ENCODE assay signal across 8 mouse cellular contexts in genomic region chr9:65435671-65436301, GRCm38 (mm10). TPM values are rescaled to one million over a fixed set of nuclear protein-coding genes. Genes with fewer than 3 reads are reported as not detected.
A peak's percentile ranks its signal among the peaks of the same experiment; 100 is the strongest.
DNase-seq lines count a peak whose midpoint lies in the region; ATAC-seq and TF ChIP-seq lines count a peak whose summit lies in the region.

Gene Mtfmt (plus strand): TSS chr9:65435782.

- WGBS in bone marrow, adult 2 months = under 1% methylated on average over 54 of the region's 54 CpGs
- WGBS in embryonic facial prominence, embryonic 15.5 days = under 1% methylated on average over 54 of the region's 54 CpGs
- under 1% methylated on average over 54 of the region's 54 CpGs for WGBS in kidney, embryonic 14.5 days
- WGBS in limb, embryonic 15.5 days = under 1% methylated on average over 49 of the region's 54 CpGs

- peak; percentile 93 for DNase-seq in 416B (ENCODE audit: low read depth)
- DNase-seq in heart, adult 9 months (ENCODE audit: low spot score in 2 of 2) = peak; percentile 87 to 92
- peak; percentile 78 to 88 for DNase-seq in monocyte, adult 2 months (ENCODE audit: low read depth in 1 of 2, low spot score in 2 of 2)
- peak; percentile 94 to 96 for DNase-seq in spleen, postnatal 36 days (ENCODE audit: low spot score in 2 of 2)

- peak; percentile 91 for TF ChIP-seq POLR2A in bone marrow, adult 2 months (IDR thresholded peaks at IDR 0.05; ENCODE audit: borderline replicate concordance, control insufficient read depth, low read depth, low read length)

- TF ChIP-seq CTCF in bone marrow, adult 2 months (IDR thresholded peaks at IDR 0.05; ENCODE audit: control insufficient read depth, insufficient read depth, low read length) = no peak

- peak within 1 kb of the TSS; percentile 87 for H3K9ac ChIP-seq in embryonic facial prominence, embryonic 15.5 days
- peak within 1 kb of the TSS; percentile 81 for H3K9ac ChIP-seq in kidney, embryonic 14.5 days (ENCODE audit: low read depth, low read length)
- peak within 1 kb of the TSS; percentile 85 for H3K9ac ChIP-seq in limb, embryonic 15.5 days

- H3K4me2 ChIP-seq in embryonic facial prominence, embryonic 15.5 days (replicated peaks) = peak within 1 kb of the TSS; percentile 66
- H3K4me2 ChIP-seq in kidney, embryonic 14.5 days (replicated peaks; ENCODE audit: low read depth, low read length) = peak within 1 kb of the TSS; percentile 66
- peak within 1 kb of the TSS; percentile 62 for H3K4me2 ChIP-seq in limb, embryonic 15.5 days

- H3K4me1 ChIP-seq in bone marrow, adult 2 months (ENCODE audit: control insufficient read depth, insufficient read depth, low read length) = peaks cover 1% of the 10 kb centered on the region; the same call in 1 of the 2 replicates
- H3K4me1 ChIP-seq in embryonic facial prominence, embryonic 15.5 days = peaks cover 6% of the 10 kb centered on the region; the same call in 1 of the 2 replicates
- peaks cover 6% of the 10 kb centered on the region for H3K4me1 ChIP-seq in kidney, embryonic 14.5 days (ENCODE audit: control insufficient read depth, insufficient read depth, low read length)
- H3K4me1 ChIP-seq in limb, embryonic 15.5 days = peaks cover 7% of the 10 kb centered on the region

- H3K27ac ChIP-seq in bone marrow, adult 2 months (ENCODE audit: control insufficient read depth, insufficient read depth, low read depth, low read length, poor library complexity) = 0 out of 2 replicates have a peak within 1 kb of the TSS, but pooled peaks have one; percentile 47
- peak within 1 kb of the TSS; percentile 30; the same call in 1 of the 2 replicates for H3K27ac ChIP-seq in embryonic facial prominence, embryonic 15.5 days (replicated peaks)
- 0 out of 2 replicates have a peak within 1 kb of the TSS, but pooled peaks have one; percentile 42 for H3K27ac ChIP-seq in kidney, embryonic 14.5 days (ENCODE audit: low read depth, low read length)
- peak within 1 kb of the TSS; percentile 47; the same call in 1 of the 2 replicates for H3K27ac ChIP-seq in limb, embryonic 15.5 days

- H3K36me3 ChIP-seq in embryonic facial prominence, embryonic 15.5 days = peaks cover 15% of the 10 kb centered on the region; the same call in 1 of the 2 replicates
- H3K36me3 ChIP-seq in kidney, embryonic 14.5 days (ENCODE audit: control insufficient read depth, insufficient read depth, low read length) = peaks cover 11% of the 10 kb centered on the region
- H3K36me3 ChIP-seq in limb, embryonic 15.5 days = peaks cover 18% of the 10 kb centered on the region

- H3K4me3 ChIP-seq in bone marrow, adult 2 months (replicated peaks; ENCODE audit: control insufficient read depth, low read depth, low read length) = peak within 1 kb of the TSS; percentile 99
- H3K4me3 ChIP-seq in embryonic facial prominence, embryonic 15.5 days (replicated peaks) = peak within 1 kb of the TSS; percentile 100
- H3K4me3 ChIP-seq in kidney, embryonic 14.5 days (ENCODE audit: low read length) = peak within 1 kb of the TSS; percentile 94
- H3K4me3 ChIP-seq in limb, embryonic 15.5 days = peak within 1 kb of the TSS; percentile 99

- ATAC-seq in embryonic facial prominence, embryonic 15.5 days (ENCODE audit: insufficient number of reproducible peaks, low FRiP score, low TSS enrichment, low read depth) = peak; percentile 89
- ATAC-seq in kidney, embryonic 14.5 days (ENCODE audit: low FRiP score, low TSS enrichment) = peak; percentile 93
- ATAC-seq in limb, embryonic 15.5 days (ENCODE audit: insufficient number of reproducible peaks, low FRiP score, low TSS enrichment, low read depth) = peak; percentile 76

- H3K9me3 ChIP-seq in embryonic facial prominence, embryonic 15.5 days (replicated peaks) = no peaks in the 10 kb centered on the region
- no peaks in the 10 kb centered on the region for H3K9me3 ChIP-seq in kidney, embryonic 14.5 days (ENCODE audit: control insufficient read depth, low read length)
- H3K9me3 ChIP-seq in limb, embryonic 15.5 days = no peaks in the 10 kb centered on the region

- no peaks in the 10 kb centered on the region for H3K27me3 ChIP-seq in embryonic facial prominence, embryonic 15.5 days
- no peaks in the 10 kb centered on the region for H3K27me3 ChIP-seq in kidney, embryonic 14.5 days (ENCODE audit: control insufficient read depth, insufficient read depth, low read length)
- no peaks in the 10 kb centered on the region for H3K27me3 ChIP-seq in limb, embryonic 15.5 days

RNA-seq across cellular contexts. Expression of gene Mtfmt, which starts in this region (rescaled TPM):
- polyA plus RNA-seq in bone marrow, adult 2 months (2011; ENCODE audit: insufficient read depth, insufficient read length, low replicate concordance, missing spikeins) = 7.7 and 18.7 TPM in 2 replicates
- polyA plus RNA-seq in embryonic facial prominence, embryonic 15.5 days (2015; fragmentation: Nextera tagmentation; extraction: Ambion mirVana) = 20.6 and 21.3 TPM in 2 replicates
- 18.1 and 22.0 TPM in 2 replicates for polyA plus RNA-seq in kidney, embryonic 14.5 days (2014; fragmentation: Nextera tagmentation; extraction: Ambion mirVana)
- polyA plus RNA-seq in limb, embryonic 15.5 days (2015; fragmentation: Nextera tagmentation; extraction: Ambion mirVana) = 19.8 and 21.0 TPM in 2 replicates

Comparison
In these comparisons a context has a peak if more than half of its experiments do, and no peak if none do; other contexts are left out.
1. Peak in every context shown above with its lines: DNase-seq, ATAC-seq, H3K4me3 ChIP-seq and H3K27ac ChIP-seq.